In genomic region chr1:62783354-62784083, GRCm38 (mm10) we compare ENCODE assay signal across 10 mouse cellular contexts.
DNase-seq lines count a peak whose midpoint lies in the region; ATAC-seq and TF ChIP-seq lines count a peak whose summit lies in the region.
"Had no signal": no experiment of that assay in that cellular context is flagged by ENCODE, and none has a peak within 500 bp of the region (broad histone marks: within the 10 kb centered on the region; RNA-seq: fewer than 3 reads in every experiment).

No protein-coding gene starts in this region.

- no peaks in the 10 kb centered on the region for H3K9me3 ChIP-seq in hindbrain, embryonic 11.5 days (ENCODE audit: control insufficient read depth, low read length)
- no peaks in the 10 kb centered on the region for H3K9me3 ChIP-seq in neural tube, embryonic 15.5 days (replicated peaks)
- H3K9me3 ChIP-seq: liver, embryonic 13.5 days had no signal

- 61% methylated on average over 18 of the region's 18 CpGs for WGBS in hindbrain, embryonic 11.5 days
- WGBS in neural tube, embryonic 15.5 days, result 54% methylated on average over 18 of the region's 18 CpGs

- peak; percentile 46 for TF ChIP-seq CTCF in gastrocnemius, adult 2 months (IDR thresholded peaks at IDR 0.05)

- 0 out of 2 replicates have a peak, but pooled peaks cover 4% of the 10 kb centered on the region for H3K4me1 ChIP-seq in hindbrain, embryonic 11.5 days (replicated peaks; ENCODE audit: control insufficient read depth, insufficient read depth, low read length)
- H3K4me1 ChIP-seq in neural tube, embryonic 15.5 days, result peaks cover 33% of the 10 kb centered on the region
- H3K4me1 ChIP-seq: liver, embryonic 13.5 days had no signal

- DNase-seq in gastrocnemius, adult 2 months, result peak; percentile 59
- no peak for DNase-seq in gastrocnemius, postnatal 25 days
- peak; percentile 42 for DNase-seq in right cerebral cortex, postnatal 4 days
- no peak for DNase-seq in right cerebral cortex, postnatal 25 days
- DNase-seq in hindbrain, embryonic 11.5 days (ENCODE audit: low spot score), result peak; percentile 46
- DNase-seq in layer of hippocampus, adult 9-10 months (ENCODE audit: low spot score), result no peak
- no peak for DNase-seq in left cerebral cortex, postnatal 25 days (ENCODE audit: low spot score in 2 of 2)
- DNase-seq: heart, postnatal 10 days; liver, embryonic 13.5 days had no signal

- no peaks in the 10 kb centered on the region for H3K27me3 ChIP-seq in hindbrain, embryonic 11.5 days (ENCODE audit: control insufficient read depth, insufficient read depth, low read length)
- H3K27me3 ChIP-seq in neural tube, embryonic 15.5 days (replicated peaks), result no peaks in the 10 kb centered on the region; the same call in 1 of the 2 replicates
- H3K27me3 ChIP-seq: liver, embryonic 13.5 days had no signal

- H3K36me3 ChIP-seq in hindbrain, embryonic 11.5 days (ENCODE audit: control insufficient read depth, insufficient read depth, low read length), result no peaks in the 10 kb centered on the region
- peaks cover 17% of the 10 kb centered on the region for H3K36me3 ChIP-seq in neural tube, embryonic 15.5 days
- H3K36me3 ChIP-seq: liver, embryonic 13.5 days had no signal

- no peak overlapping the region for H3K4me2 ChIP-seq in hindbrain, embryonic 11.5 days (replicated peaks; ENCODE audit: low read depth, low read length)
- H3K4me2 ChIP-seq in neural tube, embryonic 15.5 days, result no peak overlapping the region
- H3K4me2 ChIP-seq: liver, embryonic 13.5 days had no signal

- ATAC-seq in hindbrain, embryonic 11.5 days (ENCODE audit: low FRiP score), result peak; percentile 55
- peak; percentile 9; the same call in 1 of the 2 replicates for ATAC-seq in neural tube, embryonic 15.5 days (ENCODE audit: low FRiP score)

- H3K4me3 ChIP-seq in gastrocnemius, adult 2 months, result no peak overlapping the region
- no peak overlapping the region for H3K4me3 ChIP-seq in hindbrain, embryonic 11.5 days (ENCODE audit: low read depth, low read length)
- H3K4me3 ChIP-seq in neural tube, embryonic 15.5 days (replicated peaks), result no peak overlapping the region
- H3K4me3 ChIP-seq: liver, embryonic 13.5 days had no signal

- no peak overlapping the region for H3K9ac ChIP-seq in hindbrain, embryonic 11.5 days (ENCODE audit: low read depth, low read length)
- no peak overlapping the region for H3K9ac ChIP-seq in neural tube, embryonic 15.5 days (replicated peaks)
- H3K9ac ChIP-seq: liver, embryonic 13.5 days had no signal

- intact Hi-C loops in gastrocnemius, adult 2 months (cut with DNase I), result no loop called here
- intact Hi-C loops in left cerebral cortex, postnatal 25 days (cut with DNase I), result no loop called here

- no peak overlapping the region for H3K27ac ChIP-seq in gastrocnemius, adult 2 months
- no peak overlapping the region for H3K27ac ChIP-seq in hindbrain, embryonic 11.5 days (ENCODE audit: low read depth, low read length)
- H3K27ac ChIP-seq in neural tube, embryonic 15.5 days (replicated peaks), result peak overlapping the region; percentile 41
- H3K27ac ChIP-seq: liver, embryonic 13.5 days had no signal

Comparison
In these comparisons a context has a peak if more than half of its experiments do, and no peak if none do; other contexts are left out.
1. DNase-seq: peak in gastrocnemius, adult 2 months (single experiment), right cerebral cortex, postnatal 4 days (single experiment) and hindbrain, embryonic 11.5 days (single experiment); none in gastrocnemius, postnatal 25 days (single experiment), right cerebral cortex, postnatal 25 days (single experiment), layer of hippocampus, adult 9-10 months (single experiment) and left cerebral cortex, postnatal 25 days (0 of 2).